Mouse (Mus musculus): ENCODE results near the gene Cdk5r1.

- no peak for TF ChIP-seq CTCF (IDR thresholded peaks at IDR 0.05; ENCODE audit: insufficient read depth, low read depth, low read length)
- no peak for TF ChIP-seq POLR2A (IDR thresholded peaks at IDR 0.05; ENCODE audit: insufficient read depth, low read depth, low read length)
Observed at GRCm38 (mm10) chr11:80479425-80479824, 2.6 kb downstream of the Cdk5r1 start.
